Mouse (Mus musculus): ENCODE measurements around the gene Ccdc50. TPM values are rescaled to one million over a fixed set of nuclear protein-coding genes. Genes with fewer than 3 reads are reported as not detected.

Gene Ccdc50
- polyA plus RNA-seq, 1 experiment from 2014 or later, result 18.9 TPM

- Histone ChIP-seq H3K9me3 (ENCODE audit: control insufficient read depth) (no peaks in the 10 kb centered on the region), H3K27ac (ENCODE audit: low read depth, low read length) (no peak overlapping the region), H3K36me3 (ENCODE audit: control insufficient read depth, insufficient read depth) (no peaks in the 10 kb centered on the region), H3K4me3 (ENCODE audit: low read depth, low read length) (no peak overlapping the region), H3K9ac (ENCODE audit: low read depth, low read length) (no peak overlapping the region), H3K27me3 (replicated peaks; ENCODE audit: control insufficient read depth, insufficient read depth, low read length) (no peaks in the 10 kb centered on the region), H3K4me1 (replicated peaks; ENCODE audit: control insufficient read depth, insufficient read depth, low read length) (no peaks in the 10 kb centered on the region), H3K4me2 (replicated peaks; ENCODE audit: low read depth) (no peak overlapping the region)
- 78% methylated on average over 6 of the region's 6 CpGs for WGBS
- ATAC-seq, result no peak
- no peak for TF ChIP-seq CTCF (IDR thresholded peaks at IDR 0.05; ENCODE audit: low read depth)
Measured at GRCm38 (mm10) chr16:27471389-27471788, 82.7 kb downstream of the Ccdc50 start.

GRCm38 (mm10) chr16:27483834-27484233, 95.2 kb downstream of the Ccdc50 start:
- H3K27ac ChIP-seq (ENCODE audit: low read depth, low read length), result no peak overlapping the region
- 80% methylated on average over 1 of the region's 1 CpGs for WGBS
- no peaks in the 10 kb centered on the region for H3K27me3 ChIP-seq (replicated peaks; ENCODE audit: control insufficient read depth, insufficient read depth, low read length)
- no peak overlapping the region for H3K4me2 ChIP-seq (replicated peaks; ENCODE audit: low read depth)
- no peaks in the 10 kb centered on the region for H3K4me1 ChIP-seq (replicated peaks; ENCODE audit: control insufficient read depth, insufficient read depth, low read length)
- no peak overlapping the region for H3K9ac ChIP-seq (ENCODE audit: low read depth, low read length)
- no peak for TF ChIP-seq CTCF (IDR thresholded peaks at IDR 0.05; ENCODE audit: low read depth)
- no peak overlapping the region for H3K4me3 ChIP-seq (ENCODE audit: low read depth, low read length)
- no peaks in the 10 kb centered on the region for H3K9me3 ChIP-seq (ENCODE audit: control insufficient read depth)
- no peaks in the 10 kb centered on the region for H3K36me3 ChIP-seq (ENCODE audit: control insufficient read depth, insufficient read depth)
- no peak for ATAC-seq

Other genes starting within 250 kb of the Ccdc50 start
- gene Ostn, start 81.4 kb upstream of the Ccdc50 start, polyA plus RNA-seq (2015; fragmentation: Nextera tagmentation; extraction: Ambion mirVana), result not detected in 2 replicates
- 0.14 and 0.37 TPM in 2 replicates for gene Uts2b, start 18.6 kb upstream of the Ccdc50 start, polyA plus RNA-seq (2015; fragmentation: Nextera tagmentation; extraction: Ambion mirVana)